Mouse (Mus musculus): ENCODE measurements around the gene Gm20708.

GRCm38 (mm10) chr11:117881787-117882186 lies 72.3 kb downstream of the Gm20708 start:
- TF ChIP-seq CTCF (IDR thresholded peaks at IDR 0.05; ENCODE audit: low read depth, low read length), result no peak
- TF ChIP-seq POLR2A (IDR thresholded peaks at IDR 0.05; ENCODE audit: insufficient read depth, low read length), result no peak
- TF ChIP-seq EP300 (IDR thresholded peaks at IDR 0.05; ENCODE audit: insufficient read depth, low read depth, low read length), result no peak

All from ES-Bruce4 (cell line).